Mouse (Mus musculus): Measurements from ENCODE around the gene Dcbld2.

DNA sequence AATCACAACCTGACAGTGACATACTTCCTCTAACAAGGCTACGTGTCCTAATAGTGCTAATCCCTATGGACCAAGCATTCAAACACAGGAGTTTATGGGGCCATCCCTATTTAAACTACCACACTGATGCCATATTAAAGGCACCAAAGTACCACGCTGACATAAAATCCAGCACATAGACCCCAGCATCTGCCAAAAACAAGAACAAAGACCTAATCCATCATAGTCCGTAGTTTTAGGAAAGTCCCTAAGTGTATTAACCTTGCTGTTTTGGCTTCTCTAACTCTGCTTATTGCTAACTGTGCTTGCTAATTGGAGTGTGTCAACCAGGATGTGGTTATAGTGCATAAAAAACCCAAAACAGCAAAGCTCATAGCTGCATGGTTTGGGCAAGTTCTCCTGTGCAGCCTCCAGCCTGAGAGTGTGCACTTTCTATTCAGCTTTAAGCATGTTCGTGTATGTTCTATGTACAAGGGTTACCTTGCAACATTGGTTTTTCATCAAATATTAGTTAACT is 21.9 kb upstream of the Dcbld2 start:
- TF ChIP-seq EP300 (IDR thresholded peaks at IDR 0.05; ENCODE audit: low read length) (no peak), CTCF (conservative IDR thresholded peaks at IDR 0.05 in 1 of 2, IDR thresholded peaks at IDR 0.05 in 1 of 2; ENCODE audit: low read depth in 2 of 2, low read length in 2 of 2) (no peak), NELFE (IDR thresholded peaks at IDR 0.05; ENCODE audit: low read depth, low read length) (no peak), POLR2A (IDR thresholded peaks at IDR 0.05; ENCODE audit: low read depth, low read length) (no peak), MAX (IDR thresholded peaks at IDR 0.05; ENCODE audit: low read length) (no peak), SMC3 (IDR thresholded peaks at IDR 0.05; ENCODE audit: low read depth, low read length) (no peak), CHD2 (IDR thresholded peaks at IDR 0.05; ENCODE audit: low read length) (no peak), USF1 (IDR thresholded peaks at IDR 0.05; ENCODE audit: low read depth, low read length) (no peak), TBP (conservative IDR thresholded peaks at IDR 0.05; ENCODE audit: low read depth, low read length) (no peak), JUND (conservative IDR thresholded peaks at IDR 0.05; ENCODE audit: low read depth, low read length) (no peak), RCOR1 (conservative IDR thresholded peaks at IDR 0.05; ENCODE audit: low read depth, low read length) (no peak), MAFK (IDR thresholded peaks at IDR 0.05; ENCODE audit: insufficient replicate concordance, low read length) (no peak), NRF1 (IDR thresholded peaks at IDR 0.05; ENCODE audit: low read depth, low read length) (no peak)
